Mouse (Mus musculus): ENCODE results near the gene Mcat.

Gene Mcat

GRCm38 (mm10) chr15:83535890-83536231 is 27.7 kb downstream of the Mcat start:
- DNase-seq (ENCODE audit: low spot score): no peak

- DNase-seq (ENCODE audit: low spot score): no peak
These were observed 28.4 kb downstream of the Mcat start for GRCm38 (mm10) chr15:83534960-83535889.

GRCm38 (mm10) chr15:83532606-83533005 is 31.0 kb downstream of the Mcat start:
- no peak for DNase-seq (ENCODE audit: low spot score)

- DNase-seq (ENCODE audit: low spot score): peak; percentile 8
These were observed 31.6 kb downstream of the Mcat start for GRCm38 (mm10) chr15:83531961-83532469.

- no peak for DNase-seq (ENCODE audit: low spot score)
These were observed 32.9 kb downstream of the Mcat start for GRCm38 (mm10) chr15:83530688-83531087.

GRCm38 (mm10) chr15:83530233-83530632 is 33.4 kb downstream of the Mcat start:
- DNase-seq (ENCODE audit: low spot score): no peak

- DNase-seq (ENCODE audit: low spot score): no peak
These were observed 33.8 kb downstream of the Mcat start for GRCm38 (mm10) chr15:83529765-83530164.

- DNase-seq (ENCODE audit: low spot score): no peak
These were observed 34.7 kb downstream of the Mcat start for GRCm38 (mm10) chr15:83528892-83529291.

- DNase-seq (ENCODE audit: low spot score): no peak
These were observed 35.8 kb downstream of the Mcat start for GRCm38 (mm10) chr15:83527747-83528146.

GRCm38 (mm10) chr15:83527092-83527437 is 36.5 kb downstream of the Mcat start:
- no peak for DNase-seq (ENCODE audit: low spot score)

GRCm38 (mm10) chr15:83526424-83527091 is 37.0 kb downstream of the Mcat start, which contains the start of gene Bik:
Gene Bik (plus strand): TSS chr15:83526862.
- peak; percentile 53 for DNase-seq (ENCODE audit: low spot score)

- no peak for DNase-seq (ENCODE audit: low spot score)
These were observed 39.3 kb downstream of the Mcat start for GRCm38 (mm10) chr15:83524333-83524729.

GRCm38 (mm10) chr15:83523638-83524332 is 39.8 kb downstream of the Mcat start:
- no peak for DNase-seq (ENCODE audit: low spot score)

GRCm38 (mm10) chr15:83523196-83523595 is 40.4 kb downstream of the Mcat start:
- DNase-seq (ENCODE audit: low spot score): no peak

GRCm38 (mm10) chr15:83520861-83521382 is 42.7 kb downstream of the Mcat start:
- DNase-seq (ENCODE audit: low spot score): no peak

GRCm38 (mm10) chr15:83518215-83519048 is 45.2 kb downstream of the Mcat start:
- peak; percentile 64 for DNase-seq (ENCODE audit: low spot score)

GRCm38 (mm10) chr15:83515018-83515417 is 48.6 kb downstream of the Mcat start:
- DNase-seq (ENCODE audit: low spot score): no peak

- DNase-seq (ENCODE audit: low spot score): no peak
These were observed 50.9 kb downstream of the Mcat start for GRCm38 (mm10) chr15:83512489-83513281.

GRCm38 (mm10) chr15:83510805-83511405 is 52.7 kb downstream of the Mcat start, which contains the start of gene Ttll1:
Gene Ttll1 (minus strand): TSS chr15:83510893.
- DNase-seq (ENCODE audit: low spot score): peak; percentile 96

Data from T-cell, adult 2 months (primary cell).